In the genomic region with DNA sequence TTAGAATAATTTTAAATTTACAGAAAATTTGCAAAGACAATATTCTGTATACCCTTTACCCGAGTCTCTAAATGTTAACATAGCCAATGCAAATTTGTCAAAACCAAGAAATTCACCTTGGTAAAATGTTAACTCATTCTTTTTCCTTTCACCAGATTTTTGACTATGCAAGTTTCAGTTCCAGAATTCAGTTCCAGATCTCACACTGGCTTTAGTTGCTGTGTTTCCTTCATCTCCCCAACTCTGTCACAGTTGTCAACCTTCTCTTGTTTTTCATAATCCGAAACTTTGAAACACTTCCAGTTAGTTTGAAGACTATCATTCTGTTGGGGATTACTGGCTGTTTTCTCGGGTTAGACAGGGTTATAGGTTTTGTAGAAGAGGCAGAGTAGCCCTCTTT, we compare ENCODE assay signal across 24 mouse cellular contexts. TPM values are rescaled to one million over a fixed set of nuclear protein-coding genes. Genes with fewer than 3 reads are reported as not detected.
DNase-seq lines count a peak whose midpoint lies in the region; ATAC-seq and TF ChIP-seq lines count a peak whose summit lies in the region.
"Had no signal": no experiment of that assay in that cellular context is flagged by ENCODE, and none has a peak within 500 bp of the region (broad histone marks: within the 10 kb centered on the region; RNA-seq: fewer than 3 reads in every experiment).

No protein-coding gene starts in this region.

- TF ChIP-seq RAD21 in CH12.LX (IDR thresholded peaks at IDR 0.05; ENCODE audit: low read depth, low read length) = no peak

- H3K9me3 ChIP-seq in CH12.LX (replicated peaks; ENCODE audit: low read length) = no peaks in the 10 kb centered on the region
- H3K9me3 ChIP-seq: G1E had no signal

- peak overlapping the region; percentile 97 for H3K27ac ChIP-seq in CH12.LX (ENCODE audit: insufficient read depth, low read depth)

- TF ChIP-seq EP300 in CH12.LX (IDR thresholded peaks at IDR 0.05; ENCODE audit: low read length) = peak; percentile 99

- in situ Hi-C loops in CH12.LX (cut with MboI; ENCODE audit: low pct_ligation_motif_present, low pct_unique_long_range_greater_than_20kb, low sequenced_read_pairs) = no loop called here

- no peak for TF ChIP-seq CTCF in CH12.LX (conservative IDR thresholded peaks at IDR 0.05 in 1 of 2, IDR thresholded peaks at IDR 0.05 in 1 of 2; ENCODE audit: low read depth in 2 of 2, low read length in 2 of 2)

- H3K27me3 ChIP-seq in CH12.LX (replicated peaks) = no peaks in the 10 kb centered on the region

- H3K4me1 ChIP-seq in CH12.LX (ENCODE audit: control insufficient read depth in 1 of 2, insufficient read depth in 2 of 2) = peaks cover 8 to 23% of the 10 kb centered on the region in 2 experiments; a peak in 3 of 4 replicates

- dilution Hi-C loops in CH12.LX (cut with MboI; ENCODE audit: extremely low pct_ligation_motif_present, extremely low pct_unique_long_range_greater_than_20kb, low sequenced_read_pairs) = no loop called here

- TF ChIP-seq POLR2A in CH12.LX (IDR thresholded peaks at IDR 0.05; ENCODE audit: low read depth, low read length) = no peak

- peak; percentile 39; the same call in 1 of the 2 replicates for ATAC-seq in granulocyte monocyte progenitor cell, adult 5-6 weeks (replicated peaks; ENCODE audit: poor library complexity, severe bottlenecking)
- ATAC-seq: activated CD4-positive, CD25-positive, alpha-beta regulatory T cell, adult 4 months; CD4-positive, CD25-positive, alpha-beta regulatory T cell, adult 4 months; Patski had no signal

- peaks cover 20% of the 10 kb centered on the region; the same call in 1 of the 2 replicates for H3K79me2 ChIP-seq in CH12.LX (replicated peaks; ENCODE audit: control insufficient read depth, extremely low read depth, insufficient read depth, poor library complexity, severe bottlenecking)

- no peak overlapping the region for H3K4me3 ChIP-seq in CH12.LX (replicated peaks in 1 of 3; ENCODE audit: low read depth in 2 of 3, low read length in 2 of 3, poor library complexity in 1 of 3)

- H3K36me3 ChIP-seq in CH12.LX (replicated peaks in 1 of 2; ENCODE audit: control insufficient read depth in 1 of 2, insufficient read depth in 1 of 2, low read length in 1 of 2) = peaks cover 8 to 28% of the 10 kb centered on the region in 2 experiments

- H3K4me2 ChIP-seq in CH12.LX (ENCODE audit: insufficient read depth, low read depth, poor library complexity, severe bottlenecking) = peak overlapping the region; percentile 84

- peak; percentile 46 for DNase-seq in A20 (ENCODE audit: low read depth, low spot score)
- peak; percentile 64 for DNase-seq in CH12.LX (ENCODE audit: extremely low read depth)
- peak; percentile 12 for DNase-seq in adipocyte (ENCODE audit: low spot score)
- DNase-seq in cerebellum, adult 9-11 months = no peak
- no peak for DNase-seq in spleen, postnatal 10 days (ENCODE audit: low spot score in 2 of 2)
- no peak for DNase-seq in layer of hippocampus, adult 18-20 months (ENCODE audit: low spot score in 2 of 2)
- DNase-seq in kidney, postnatal 10 days = no peak
- DNase-seq: adrenal gland, adult 2 months; adrenal gland, adult 8-10 months; adrenal gland, postnatal 10 days; adrenal gland, postnatal 14 days; adrenal gland, postnatal 25 days; adrenal gland, postnatal 36 days; B cell, adult 2 months; cerebellum, adult 11 months; cerebellum, adult 11-12 months; cerebellum, adult 18-20 months; cerebellum, adult 2 months; cerebellum, adult 8-10 months had no signal

- H3K9ac ChIP-seq in CH12.LX (ENCODE audit: insufficient read depth, low read depth) = peak overlapping the region; percentile 44

TF ChIP-seq in CH12.LX, 34 proteins besides CTCF, POLR2A, EP300 and RAD21:
- TF ChIP-seq MEF2A (IDR thresholded peaks at IDR 0.05; ENCODE audit: borderline replicate concordance, low read depth, low read length) (peak; percentile 76), GABPA (IDR thresholded peaks at IDR 0.05; ENCODE audit: insufficient replicate concordance, low read depth, low read length) (no peak), ETS1 (conservative IDR thresholded peaks at IDR 0.05; ENCODE audit: low read depth, low read length) (peak; percentile 69), SIN3A (IDR thresholded peaks at IDR 0.05; ENCODE audit: low read length) (peak; percentile 68), MAFK (IDR thresholded peaks at IDR 0.05; ENCODE audit: insufficient replicate concordance, low read length) (peak; percentile 69; the same call in 1 of the 2 replicates), IRF4 (IDR thresholded peaks at IDR 0.05; ENCODE audit: low read depth, low read length) (peak; percentile 96), NRF1 (IDR thresholded peaks at IDR 0.05; ENCODE audit: low read depth, low read length) (no peak), ZNF384 (IDR thresholded peaks at IDR 0.05; ENCODE audit: low read depth, low read length) (no peak), NELFE (IDR thresholded peaks at IDR 0.05; ENCODE audit: low read depth, low read length) (no peak), JUND (conservative IDR thresholded peaks at IDR 0.05; ENCODE audit: low read depth, low read length) (0 out of 2 replicates have a peak, but pooled peaks have one; percentile 69), JUN (IDR thresholded peaks at IDR 0.05; ENCODE audit: insufficient read depth, low read depth, low read length) (peak; percentile 51), TCF12 (IDR thresholded peaks at IDR 0.05; ENCODE audit: low read depth, low read length) (peak; percentile 74), BHLHE40 (IDR thresholded peaks at IDR 0.05; ENCODE audit: low read depth, low read length) (peak; percentile 56), MAX (IDR thresholded peaks at IDR 0.05; ENCODE audit: low read length) (no peak), MYC (IDR thresholded peaks at IDR 0.05; ENCODE audit: low read depth, low read length) (peak; percentile 51; the same call in 1 of the 2 replicates), KAT2A (IDR thresholded peaks at IDR 0.05; ENCODE audit: insufficient replicate concordance, low read length) (no peak), CHD2 (IDR thresholded peaks at IDR 0.05; ENCODE audit: low read length) (peak; percentile 51; the same call in 1 of the 2 replicates), MXI1 (IDR thresholded peaks at IDR 0.05; ENCODE audit: low read depth, low read length) (no peak), RCOR1 (conservative IDR thresholded peaks at IDR 0.05; ENCODE audit: low read depth, low read length) (peak; percentile 89)

RNA-seq across cellular contexts. Expression of gene Rp2, which starts 22.7 kb away (rescaled TPM):
- total RNA-seq in CH12.LX (2012; rRNA removed) (34.7 and 34.9 TPM in 2 replicates), CH12.LX (2014; rRNA removed) (67.6 and 79.3 TPM in 2 replicates)
- polyA plus RNA-seq in CH12.LX (2012; ENCODE audit: insufficient read length, low read depth) = 31.6 and 34.8 TPM in 2 replicates
- 29.7 and 35.9 TPM in 2 replicates for total RNA-seq in granulocyte monocyte progenitor cell, adult 5-6 weeks (2014; fragmentation: Nextera tagmentation)
- 48.0 and 67.7 TPM in 2 replicates for total RNA-seq in granulocyte monocyte progenitor cell, adult 5-6 weeks (2017)
- 10 to 100 TPM; 14.6 to 18.6 TPM for total RNA-seq in layer of hippocampus, adult 18-20 months (2021)

RNA-seq across cellular contexts. Expression of gene Jade3, which starts 38.5 kb away (rescaled TPM):
- total RNA-seq in CH12.LX (2012; rRNA removed) (11.8 and 14.2 TPM in 2 replicates), CH12.LX (2014; rRNA removed) (21.1 and 23.3 TPM in 2 replicates)
- 9.9 and 10.2 TPM in 2 replicates for polyA plus RNA-seq in CH12.LX (2012; ENCODE audit: insufficient read length, low read depth)
- total RNA-seq in granulocyte monocyte progenitor cell, adult 5-6 weeks (2014; fragmentation: Nextera tagmentation) = 8.4 and 13.0 TPM in 2 replicates
- total RNA-seq in granulocyte monocyte progenitor cell, adult 5-6 weeks (2017) = 17.4 and 19.3 TPM in 2 replicates
- 1 to 10 TPM; 7.8 to 9.9 TPM for total RNA-seq in layer of hippocampus, adult 18-20 months (2021)

Comparison
In these comparisons a context has a peak if more than half of its experiments do, and no peak if none do; other contexts are left out.
1. DNase-seq: peak in A20 (single experiment), CH12.LX (single experiment) and adipocyte (single experiment); none in cerebellum, adult 9-11 months (single experiment), spleen, postnatal 10 days (0 of 2), layer of hippocampus, adult 18-20 months (0 of 2) and kidney, postnatal 10 days (single experiment).